Comparison of ENCODE assay signal across 15 mouse cellular contexts in the genomic region with DNA sequence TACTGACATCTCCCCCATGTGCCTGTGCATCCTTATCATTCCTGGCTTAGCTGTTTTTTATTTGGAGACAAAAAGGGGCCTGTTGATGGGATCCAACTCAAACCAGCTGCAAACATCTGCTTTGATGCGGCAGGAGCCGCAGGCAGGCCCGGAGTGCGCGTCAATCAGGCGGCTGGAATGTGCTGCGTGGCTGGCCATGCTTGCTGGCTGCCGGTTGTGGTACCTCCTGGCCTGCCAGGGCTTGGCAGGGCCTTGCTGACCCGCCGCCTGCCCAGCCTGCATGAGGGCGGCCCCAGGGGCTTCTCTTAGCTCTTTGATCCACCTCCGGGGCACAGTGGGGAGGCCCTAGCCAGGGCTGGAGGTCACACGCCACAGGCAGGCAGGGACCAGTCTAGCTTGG.
DNase-seq lines count a peak whose midpoint lies in the region; ATAC-seq lines count a peak whose summit lies in the region.
"Had no signal": no experiment of that assay in that cellular context is flagged by ENCODE, and none has a peak within 500 bp of the region (broad histone marks: within the 10 kb centered on the region; RNA-seq: fewer than 3 reads in every experiment).

No protein-coding gene starts in this region.

- H3K4me1 ChIP-seq in hindbrain, embryonic 16.5 days (ENCODE audit: control insufficient read depth, insufficient read depth, low read depth, low read length) = peaks cover 20% of the 10 kb centered on the region
- peaks cover 28% of the 10 kb centered on the region for H3K4me1 ChIP-seq in hindbrain, embryonic 12.5 days
- H3K4me1 ChIP-seq in neural tube, embryonic 13.5 days (replicated peaks) = peaks cover 77% of the 10 kb centered on the region
- peaks cover 79% of the 10 kb centered on the region for H3K4me1 ChIP-seq in limb, embryonic 10.5 days
- peaks cover 47% of the 10 kb centered on the region for H3K4me1 ChIP-seq in neural tube, embryonic 15.5 days

- no peak for ATAC-seq in hindbrain, embryonic 16.5 days
- no peak for ATAC-seq in hindbrain, embryonic 12.5 days (ENCODE audit: low FRiP score)
- no peak for ATAC-seq in neural tube, embryonic 13.5 days (ENCODE audit: low read depth)
- ATAC-seq in neural tube, embryonic 15.5 days (ENCODE audit: low FRiP score) = no peak
- ATAC-seq in CD4-positive, CD25-positive, alpha-beta regulatory T cell, adult 4 months = no peak

- no peak overlapping the region for H3K4me2 ChIP-seq in hindbrain, embryonic 16.5 days (ENCODE audit: low read length)
- no peak overlapping the region for H3K4me2 ChIP-seq in hindbrain, embryonic 12.5 days (replicated peaks)
- no peak overlapping the region for H3K4me2 ChIP-seq in neural tube, embryonic 13.5 days
- no peak overlapping the region for H3K4me2 ChIP-seq in neural tube, embryonic 15.5 days
- H3K4me2 ChIP-seq: limb, embryonic 15.5 days had no signal

- H3K27ac ChIP-seq in hindbrain, embryonic 16.5 days (ENCODE audit: low read depth, low read length) = peak overlapping the region; percentile 48; the same call in 1 of the 2 replicates
- H3K27ac ChIP-seq in hindbrain, embryonic 12.5 days = no peak overlapping the region
- H3K27ac ChIP-seq in neural tube, embryonic 13.5 days (replicated peaks) = peak overlapping the region; percentile 52
- H3K27ac ChIP-seq in limb, embryonic 10.5 days = peak overlapping the region; percentile 59
- H3K27ac ChIP-seq in neural tube, embryonic 15.5 days (replicated peaks) = peak overlapping the region; percentile 72
- H3K27ac ChIP-seq: gastrocnemius, adult 2 months; heart, adult 2 months; limb, embryonic 15.5 days; macrophage had no signal

- H3K9me3 ChIP-seq in hindbrain, embryonic 16.5 days (ENCODE audit: control insufficient read depth, low read length) = no peaks in the 10 kb centered on the region
- H3K9me3 ChIP-seq in hindbrain, embryonic 12.5 days (replicated peaks) = no peaks in the 10 kb centered on the region
- no peaks in the 10 kb centered on the region for H3K9me3 ChIP-seq in neural tube, embryonic 13.5 days
- H3K9me3 ChIP-seq in limb, embryonic 10.5 days (replicated peaks) = no peaks in the 10 kb centered on the region
- no peaks in the 10 kb centered on the region for H3K9me3 ChIP-seq in neural tube, embryonic 15.5 days (replicated peaks)
- H3K9me3 ChIP-seq: limb, embryonic 15.5 days had no signal

- no peak overlapping the region for H3K4me3 ChIP-seq in hindbrain, embryonic 16.5 days (ENCODE audit: low read length)
- H3K4me3 ChIP-seq in hindbrain, embryonic 12.5 days = no peak overlapping the region
- H3K4me3 ChIP-seq in neural tube, embryonic 13.5 days = no peak overlapping the region
- H3K4me3 ChIP-seq in limb, embryonic 10.5 days = 0 out of 2 replicates have a peak overlapping the region, but pooled peaks have one; percentile 13
- H3K4me3 ChIP-seq in neural tube, embryonic 15.5 days (replicated peaks) = no peak overlapping the region
- H3K4me3 ChIP-seq: gastrocnemius, adult 2 months; heart, adult 2 months; limb, embryonic 15.5 days had no signal

- peaks cover 24% of the 10 kb centered on the region for H3K27me3 ChIP-seq in hindbrain, embryonic 16.5 days (replicated peaks; ENCODE audit: control insufficient read depth, insufficient read depth, low read length)
- peaks cover 85% of the 10 kb centered on the region for H3K27me3 ChIP-seq in hindbrain, embryonic 12.5 days
- H3K27me3 ChIP-seq in neural tube, embryonic 13.5 days = peaks cover 97% of the 10 kb centered on the region
- peaks cover 86% of the 10 kb centered on the region for H3K27me3 ChIP-seq in limb, embryonic 10.5 days (ENCODE audit: low read depth, poor library complexity, severe bottlenecking)
- peaks cover 74% of the 10 kb centered on the region for H3K27me3 ChIP-seq in neural tube, embryonic 15.5 days (replicated peaks)

- no peaks in the 10 kb centered on the region for H3K36me3 ChIP-seq in hindbrain, embryonic 16.5 days (ENCODE audit: control insufficient read depth, insufficient read depth, low read length)
- no peaks in the 10 kb centered on the region for H3K36me3 ChIP-seq in hindbrain, embryonic 12.5 days
- no peaks in the 10 kb centered on the region for H3K36me3 ChIP-seq in neural tube, embryonic 13.5 days
- H3K36me3 ChIP-seq in limb, embryonic 10.5 days = peaks cover 10% of the 10 kb centered on the region; the same call in 1 of the 2 replicates
- no peaks in the 10 kb centered on the region for H3K36me3 ChIP-seq in neural tube, embryonic 15.5 days
- H3K36me3 ChIP-seq: limb, embryonic 15.5 days had no signal

- peak overlapping the region; percentile 45 for H3K9ac ChIP-seq in hindbrain, embryonic 16.5 days (ENCODE audit: low read depth, low read length)
- H3K9ac ChIP-seq in hindbrain, embryonic 12.5 days = no peak overlapping the region
- H3K9ac ChIP-seq in neural tube, embryonic 13.5 days = no peak overlapping the region
- no peak overlapping the region for H3K9ac ChIP-seq in neural tube, embryonic 15.5 days (replicated peaks)
- H3K9ac ChIP-seq: limb, embryonic 15.5 days had no signal

- DNase-seq in neural tube, embryonic 10.5 days (ENCODE audit: extremely low spot score, low spot score) = no peak
- DNase-seq in limb, embryonic 10.5 days (ENCODE audit: low spot score) = no peak
- DNase-seq in frontal cortex, postnatal 14 days (ENCODE audit: low spot score in 2 of 2) = no peak
- DNase-seq: cerebellum, adult 2 months; gastrocnemius, adult 2 months; kidney, adult 2 months; thymus, postnatal 25 days had no signal

- WGBS in hindbrain, embryonic 16.5 days = 23% methylated on average over 13 of the region's 13 CpGs
- WGBS in hindbrain, embryonic 12.5 days = 15% methylated on average over 13 of the region's 13 CpGs
- WGBS in neural tube, embryonic 13.5 days = 17% methylated on average over 13 of the region's 13 CpGs
- WGBS in limb, embryonic 10.5 days = 10% methylated on average over 13 of the region's 13 CpGs
- WGBS in neural tube, embryonic 15.5 days = 19% methylated on average over 13 of the region's 13 CpGs
